Mouse (Mus musculus) erythroblast, adult 5-6 weeks (primary cell): ENCODE results near the gene Rnf157. TPM values are rescaled to one million over a fixed set of nuclear protein-coding genes. Genes with fewer than 3 reads are reported as not detected.

ENCODE experiments used
- ATAC-seq: replicated peaks from 2 replicates; pipeline ENCODE4 v1.8.0; 2016; ENCODE audit warnings: moderate number of reproducible peaks, mild to moderate bottlenecking, moderate TSS enrichment, inconsistent platforms; ENCODE audit not compliant: poor library complexity, low FRiP score, severe bottlenecking
- total RNA-seq, 2 experiments: library from RNA; stranded (forward) in 1 of 2; stranded (reverse) in 1 of 2; fragments of 150-400 nt in 1 of 2; fragments of 200-764, 138-1000 nt in 1 of 2; gene quantifications; 2 replicates each; pipeline versions ENCODE4 v1.2.3 to v1.2.4; 2015 to 2017; ENCODE audit warnings: low replicate concordance in 2 of 2

Rnf157 gene
- total RNA-seq, 2 experiments from 2014 or later: 1.7 to 2.0 TPM

DNA sequence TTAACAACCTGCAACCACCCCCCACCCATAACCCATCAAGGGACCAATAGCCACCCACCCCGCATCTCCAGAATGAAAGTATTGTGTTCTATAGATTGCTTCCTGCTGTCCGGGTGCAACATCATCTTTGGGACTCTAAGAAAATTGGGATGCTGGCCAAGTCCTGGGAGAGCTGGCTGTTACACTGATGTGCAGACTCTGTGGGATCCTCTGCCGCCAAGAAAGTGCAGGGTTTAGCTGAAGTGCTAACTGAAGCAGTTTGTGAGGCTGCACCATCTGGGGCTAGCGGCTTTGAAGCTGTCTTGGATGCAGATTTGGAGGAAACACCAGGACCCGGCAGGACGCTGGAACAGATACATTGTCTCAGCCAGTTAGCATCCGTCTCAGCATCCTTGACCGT is 101.7 kb downstream of the Rnf157 start:
- ATAC-seq: no peak

DNA sequence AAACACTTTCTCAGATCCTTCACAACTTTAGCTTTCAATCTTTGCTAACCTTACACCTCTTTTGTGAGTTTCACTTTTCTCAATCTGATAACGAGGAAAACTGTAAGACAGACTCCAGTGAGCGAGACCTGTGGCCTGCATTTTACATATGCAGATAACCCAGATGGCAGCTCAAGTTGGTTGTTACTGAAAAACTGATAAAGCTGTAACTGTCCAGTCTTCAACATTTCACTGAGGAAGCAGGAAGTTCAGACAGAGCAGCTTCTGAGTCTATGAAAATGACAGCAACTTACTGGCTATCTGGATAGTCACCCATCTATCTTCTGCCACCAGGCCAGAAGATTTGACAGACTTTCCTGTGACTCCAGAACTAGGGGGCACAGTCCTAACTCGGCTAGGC is 103.2 kb downstream of the Rnf157 start:
- no peak for ATAC-seq

DNA sequence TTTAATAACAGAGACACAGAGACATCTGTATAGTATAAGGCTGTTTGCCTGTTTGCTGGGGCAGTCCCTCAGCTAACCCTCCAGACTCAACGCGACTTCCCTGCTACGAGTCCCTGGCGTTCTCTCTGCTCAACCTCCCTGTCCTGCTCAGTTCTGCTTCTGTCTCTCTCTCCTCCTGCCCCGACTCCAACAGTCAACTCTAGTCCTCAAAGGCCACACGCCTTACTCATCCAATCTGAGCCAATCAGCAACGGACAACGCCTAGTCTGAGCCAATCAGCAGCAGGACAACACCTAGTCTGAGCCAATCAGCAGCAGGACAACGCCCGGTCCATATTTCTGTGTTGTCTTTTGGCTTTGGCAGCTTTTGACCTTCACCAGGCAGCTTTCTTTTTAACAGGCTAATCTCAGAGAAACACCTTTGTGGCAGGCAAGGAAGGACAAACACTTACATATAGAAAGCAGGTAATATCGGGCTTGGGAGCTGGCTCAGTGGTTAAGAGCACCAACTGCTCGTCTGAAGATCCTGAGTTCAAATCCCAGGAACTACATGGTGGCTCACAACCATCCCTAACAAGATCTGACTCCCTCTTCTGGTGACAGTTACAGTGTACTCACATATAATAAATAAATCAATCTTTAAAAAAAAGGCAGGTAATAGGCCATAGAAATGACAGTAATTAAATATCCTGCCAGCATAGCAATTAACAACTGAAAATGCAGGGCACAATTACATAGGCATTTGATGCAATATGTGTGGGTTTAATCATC is 104.9 kb downstream of the Rnf157 start:
- peak; percentile 83 for ATAC-seq

DNA sequence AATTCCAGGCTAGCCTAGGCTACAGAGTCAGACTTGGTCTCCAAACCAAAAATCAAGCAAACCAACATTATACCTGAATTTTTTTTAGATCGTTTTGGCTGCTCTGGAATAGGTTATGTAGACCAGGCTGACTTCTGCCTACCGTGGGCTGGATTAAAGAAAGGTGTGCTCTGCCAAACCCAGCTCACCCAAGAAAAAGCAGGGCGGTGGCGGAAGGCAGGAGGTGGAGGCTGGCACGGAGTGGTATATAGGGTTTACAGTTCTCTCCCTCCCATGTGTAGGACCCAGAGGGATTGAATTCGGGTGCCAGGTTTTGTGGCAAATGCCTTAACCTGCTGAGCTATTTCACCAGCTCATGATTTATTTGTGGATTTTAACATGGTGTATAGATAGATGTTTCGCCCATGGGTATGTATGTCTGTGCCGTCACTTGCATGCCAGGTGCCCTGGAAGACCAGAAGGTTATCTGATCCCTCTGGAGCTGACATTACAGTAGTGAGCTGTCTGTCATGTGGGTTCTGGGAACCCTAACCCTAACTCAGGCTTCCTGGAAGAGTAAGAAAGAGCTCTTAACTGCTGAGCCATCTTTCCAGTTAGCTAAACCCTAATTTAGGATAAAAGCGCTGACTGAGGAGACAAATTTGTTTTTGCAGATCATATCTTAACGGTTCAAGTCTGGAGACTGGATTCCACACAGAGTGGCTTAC is 105.7 kb downstream of the Rnf157 start, which contains the start of gene Exoc7:
Gene Exoc7 (minus strand): TSS at position 215 of the 707 bp plus-strand sequence.
- ATAC-seq: 0 out of 2 replicates have a peak, but pooled peaks have one; percentile 1

DNA sequence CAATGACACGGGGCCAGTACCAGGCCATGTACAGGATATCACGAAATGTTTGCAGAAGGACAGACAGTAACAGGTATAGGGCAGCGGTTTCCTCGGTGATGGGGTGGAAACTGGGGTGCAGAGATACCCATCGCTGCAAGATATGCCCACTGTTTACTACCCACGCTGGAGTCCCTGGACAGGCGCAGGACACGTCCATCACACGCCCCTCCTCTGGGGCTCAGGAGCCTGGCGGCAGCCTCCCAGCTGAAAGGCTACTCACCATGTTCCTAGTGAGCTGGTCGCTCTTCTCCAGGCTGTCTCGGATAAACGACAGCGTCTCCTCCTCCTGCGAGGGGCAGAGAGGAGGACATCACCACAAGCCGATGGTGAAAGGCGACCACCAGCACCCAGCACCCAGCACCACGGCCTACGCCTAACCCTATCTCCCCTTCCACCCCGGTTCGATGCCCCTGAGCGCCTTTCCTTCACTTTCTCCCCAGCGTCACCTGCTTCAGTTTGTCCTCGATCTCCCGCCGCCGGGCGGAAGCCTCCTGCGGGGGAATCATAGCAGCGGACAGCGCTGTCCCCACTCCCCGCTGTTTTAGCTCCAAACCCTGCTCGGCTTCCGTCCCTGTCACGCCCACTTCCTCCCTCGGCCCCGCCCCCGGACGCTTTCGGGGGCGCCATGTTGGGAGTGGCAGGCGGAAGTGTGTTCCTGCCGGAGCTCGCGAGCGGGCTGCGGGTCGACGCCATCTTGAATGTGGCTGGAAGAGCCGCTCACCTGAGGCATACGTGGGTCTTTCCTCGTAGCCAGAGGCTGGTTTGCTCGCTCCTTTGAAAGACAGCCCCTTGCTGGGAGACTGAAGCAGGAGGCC is 106.5 kb downstream of the Rnf157 start:
- peak; percentile 92 for ATAC-seq

DNA sequence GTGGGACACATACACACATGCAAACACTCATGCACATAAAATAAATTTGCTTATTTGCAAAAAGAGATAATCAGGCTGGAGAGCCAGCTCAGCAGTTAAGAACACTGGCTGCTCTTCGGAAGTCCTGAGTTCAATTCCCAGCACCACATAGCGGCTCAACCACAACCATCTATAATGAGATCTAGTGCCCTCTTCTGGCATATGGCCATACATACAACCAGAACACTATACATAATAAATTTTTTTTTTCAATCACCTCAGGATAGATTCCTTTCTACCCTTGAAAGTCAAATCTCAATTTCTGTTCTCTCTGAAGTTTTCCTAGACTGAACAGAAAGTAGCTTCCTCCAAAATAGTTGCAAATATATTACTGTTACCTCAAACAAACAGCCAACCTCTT is 107.4 kb downstream of the Rnf157 start:
- no peak for ATAC-seq

DNA sequence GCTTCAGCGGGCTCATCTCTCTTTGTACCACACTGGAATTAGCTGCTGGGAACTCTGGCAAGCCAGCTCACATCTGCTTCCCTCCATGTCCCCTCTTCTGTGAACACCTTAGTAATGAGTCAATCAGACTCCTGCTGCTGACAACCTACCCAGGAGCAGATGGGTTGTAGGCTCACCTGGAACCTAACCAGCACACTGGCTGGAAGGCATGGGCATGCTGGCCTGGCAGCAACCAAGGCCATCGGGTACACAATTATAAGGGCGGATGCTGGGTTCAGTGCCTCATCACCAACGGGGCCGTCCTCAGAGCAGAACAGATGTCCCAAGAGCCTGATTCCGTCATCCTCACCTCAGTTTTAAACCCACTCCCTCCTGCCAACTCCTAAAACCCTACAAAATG is 114.2 kb downstream of the Rnf157 start:
- ATAC-seq: no peak

DNA sequence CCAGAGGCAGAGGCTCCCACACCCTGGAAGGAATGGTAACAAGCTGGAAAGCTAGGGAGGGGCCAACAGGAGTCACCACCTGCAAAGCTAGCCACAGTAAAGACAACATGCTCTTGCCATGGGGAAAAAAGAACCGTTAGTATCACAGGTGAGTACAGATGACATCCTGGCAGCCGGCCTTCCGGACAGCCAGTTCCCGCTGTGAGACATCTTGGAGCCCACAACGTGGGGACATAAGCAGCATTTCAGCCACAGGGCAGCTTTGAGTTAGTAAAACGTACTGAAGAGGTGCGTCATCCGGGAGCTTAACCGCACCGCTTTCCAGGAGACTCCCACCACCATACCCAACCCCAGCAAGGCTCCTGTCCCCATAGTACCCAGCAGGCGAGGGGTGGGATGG is 114.6 kb downstream of the Rnf157 start:
- no peak for ATAC-seq

DNA sequence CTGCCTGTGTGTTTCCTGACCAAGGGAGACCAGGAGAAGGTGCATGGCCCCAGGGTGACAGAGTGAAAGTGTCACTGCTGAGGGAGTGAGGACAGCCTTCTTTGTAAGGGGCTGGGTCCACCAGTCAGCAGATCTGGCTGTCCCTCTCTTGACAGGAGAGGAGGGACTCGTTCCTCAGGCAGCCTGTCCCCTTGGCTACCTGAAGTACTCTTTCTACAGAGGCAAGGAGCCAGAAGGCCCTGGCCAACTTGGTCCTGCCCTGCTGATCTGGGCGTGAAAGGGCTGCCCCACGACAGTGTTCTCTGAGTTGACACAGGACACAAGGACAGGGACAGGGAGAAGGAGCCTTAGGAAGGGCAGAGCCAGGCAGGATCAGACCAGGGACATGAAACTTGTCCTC is 115.8 kb downstream of the Rnf157 start:
- ATAC-seq: no peak

DNA sequence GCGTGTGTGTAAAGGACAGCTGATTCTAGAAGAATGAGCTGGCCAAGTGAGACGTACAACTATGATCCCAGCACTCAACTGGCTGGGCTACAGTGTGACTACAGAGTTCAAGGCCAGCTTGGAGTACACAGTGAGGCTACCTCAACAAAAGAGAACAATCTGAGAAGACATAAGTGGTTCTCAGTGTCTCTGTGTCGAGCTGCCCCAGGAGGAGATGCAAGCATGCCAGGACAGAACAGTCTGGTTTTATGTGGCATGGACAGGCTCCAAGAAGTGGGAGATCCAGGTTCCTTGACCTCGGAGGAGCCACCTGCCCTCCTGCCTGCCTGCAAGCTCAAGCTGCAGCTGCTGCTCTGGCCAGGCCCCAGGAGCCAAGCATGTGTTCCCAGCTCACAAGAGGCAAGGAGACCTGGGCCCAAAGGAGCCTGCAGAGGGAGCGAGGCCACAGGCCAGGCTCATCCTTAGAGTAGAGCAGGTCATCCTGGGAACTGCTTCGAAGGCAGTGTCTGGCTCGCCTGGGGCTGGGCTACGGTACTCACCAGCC is 116.6 kb downstream of the Rnf157 start:
- no peak for ATAC-seq

DNA sequence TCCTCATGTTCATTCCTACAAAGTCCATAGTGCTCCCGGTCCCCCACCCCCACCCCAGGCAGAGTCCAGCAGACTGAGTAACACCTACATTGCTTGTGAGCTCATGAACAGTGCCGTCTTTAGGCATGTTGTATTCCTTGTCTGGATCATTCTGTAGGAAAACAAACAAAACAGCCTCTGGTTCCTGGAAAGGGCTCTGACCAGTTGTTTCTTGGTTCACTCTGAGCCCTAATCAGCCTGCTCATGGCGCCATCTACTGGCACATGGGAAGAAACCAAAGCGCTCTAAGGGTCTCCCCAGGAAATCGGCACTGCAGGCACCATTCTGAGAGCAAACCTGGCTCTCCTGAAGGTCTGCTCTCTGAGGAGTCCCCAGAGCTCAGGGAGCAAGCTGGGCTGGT is 118.5 kb downstream of the Rnf157 start:
- no peak; the same call in 1 of the 2 replicates for ATAC-seq

DNA sequence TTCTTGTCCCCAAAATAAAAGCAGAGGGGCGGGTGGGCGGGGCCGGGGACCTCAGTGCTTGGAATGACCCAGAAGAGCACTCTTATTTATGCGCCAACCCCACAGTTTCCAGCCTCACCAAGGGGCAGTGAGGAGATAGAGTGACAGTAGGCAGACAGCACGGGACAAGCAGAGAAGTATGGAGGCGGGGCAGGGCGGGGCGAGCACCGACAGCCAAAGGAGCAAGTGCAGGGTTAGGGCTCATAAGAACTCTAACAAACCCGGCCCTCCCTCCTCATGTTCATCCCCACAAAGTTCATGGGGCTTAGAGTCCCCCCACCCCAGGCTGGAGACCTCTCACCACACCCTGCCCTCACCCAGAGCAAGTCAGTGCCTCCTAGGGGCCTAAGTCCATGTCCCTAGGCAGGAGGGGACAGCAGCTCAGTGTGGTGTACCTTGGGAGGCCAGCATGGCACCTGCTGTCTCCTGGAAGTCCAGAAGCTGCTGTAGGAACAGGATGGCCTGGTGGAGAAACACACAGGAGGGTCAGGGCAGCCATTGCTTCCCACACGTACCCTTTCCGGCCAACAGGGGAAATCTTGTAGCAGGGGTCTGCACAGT is 119.2 kb downstream of the Rnf157 start:
- ATAC-seq: no peak

DNA sequence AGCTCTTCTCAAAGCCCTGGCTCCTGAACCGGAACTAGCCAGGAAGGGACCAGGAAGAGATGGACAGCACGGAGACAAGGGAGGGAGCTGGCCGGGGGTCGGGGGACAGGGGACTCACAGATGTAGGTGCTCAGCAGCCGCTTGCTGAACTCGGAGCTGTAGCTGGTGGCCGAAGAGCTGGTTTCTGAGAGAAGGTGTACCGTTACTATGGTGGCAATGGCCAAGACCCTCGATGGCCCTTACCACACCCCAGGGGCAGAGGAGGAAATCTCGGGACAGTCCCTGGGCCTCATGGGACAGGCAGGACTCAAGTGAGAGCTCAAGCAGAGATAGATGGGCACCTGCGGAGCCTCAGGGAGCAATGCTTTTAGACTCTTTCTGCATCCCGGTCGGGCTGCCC is 120.4 kb downstream of the Rnf157 start:
- no peak for ATAC-seq

DNA sequence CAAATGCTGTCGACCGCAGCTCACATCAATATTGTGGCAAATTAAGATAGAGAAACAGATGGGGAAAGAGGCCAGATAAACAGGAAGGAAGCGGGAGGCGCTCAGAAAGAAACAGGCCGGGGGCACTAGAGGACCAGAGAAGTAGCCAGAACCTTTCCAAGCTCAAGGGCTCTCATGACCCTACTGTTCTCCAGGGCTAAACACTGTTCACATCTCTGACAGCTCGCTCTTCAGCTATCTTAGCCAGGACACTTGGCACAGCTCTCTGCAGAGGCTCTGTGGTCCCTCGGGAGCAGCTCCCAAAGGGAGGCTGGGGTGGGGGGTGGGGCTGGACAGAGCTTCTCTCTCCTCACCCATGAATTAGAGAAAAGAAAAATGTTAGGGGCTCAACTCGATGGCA is 122.3 kb downstream of the Rnf157 start:
- ATAC-seq: no peak

DNA sequence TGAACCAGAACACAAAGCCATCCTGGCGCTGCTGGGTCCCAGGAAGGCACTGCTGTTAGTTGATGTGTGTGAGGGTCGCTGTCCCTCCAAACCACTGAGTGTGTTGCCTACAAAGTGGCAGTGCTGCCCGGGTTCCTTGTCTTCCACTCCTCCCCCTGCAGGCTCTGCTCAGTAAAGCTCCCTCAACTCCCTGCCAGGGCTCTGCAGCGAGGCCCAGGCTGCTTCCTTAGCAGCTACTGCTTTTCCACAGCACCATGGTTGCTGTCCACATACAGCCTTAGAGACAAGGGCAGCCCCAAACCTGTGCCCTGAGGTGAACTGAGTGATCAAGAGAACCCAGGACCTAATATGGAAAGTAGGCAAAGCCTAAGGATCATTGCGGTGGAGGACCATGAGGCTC is 125.5 kb downstream of the Rnf157 start:
- no peak for ATAC-seq

Other genes starting within 250 kb of the Rnf157 start
- 6.1 and 14.6 TPM in 2 replicates for gene Fbf1, start 244.9 kb downstream of the Rnf157 start, total RNA-seq (2015; ENCODE audit: low replicate concordance)
- 6.0 and 6.7 TPM in 2 replicates for gene Fbf1, start 244.9 kb downstream of the Rnf157 start, total RNA-seq (2017; ENCODE audit: low replicate concordance)
- 10.4 and 14.4 TPM in 2 replicates for gene Ten1, start 214.2 kb downstream of the Rnf157 start, total RNA-seq (2015; ENCODE audit: low replicate concordance)
- 2.7 and 6.4 TPM in 2 replicates for gene Ten1, start 214.2 kb downstream of the Rnf157 start, total RNA-seq (2017; ENCODE audit: low replicate concordance)
- gene Acox1, start 214.0 kb downstream of the Rnf157 start, total RNA-seq (2015; ENCODE audit: low replicate concordance): 8.3 and 8.6 TPM in 2 replicates
- 11.3 and 12.7 TPM in 2 replicates for gene Acox1, start 214.0 kb downstream of the Rnf157 start, total RNA-seq (2017; ENCODE audit: low replicate concordance)
- gene Evpl, start 175.0 kb downstream of the Rnf157 start, total RNA-seq (2015; ENCODE audit: low replicate concordance): not detected in 2 replicates
- 0.09 and 0.56 TPM in 2 replicates for gene Evpl, start 175.0 kb downstream of the Rnf157 start, total RNA-seq (2017; ENCODE audit: low replicate concordance)
- 7.5 and 11.7 TPM in 2 replicates for gene Srp68, start 138.8 kb downstream of the Rnf157 start, total RNA-seq (2015; ENCODE audit: low replicate concordance)
- 8.5 and 15.1 TPM in 2 replicates for gene Srp68, start 138.8 kb downstream of the Rnf157 start, total RNA-seq (2017; ENCODE audit: low replicate concordance)
- not detected in 2 replicates for gene Galr2, start 132.1 kb downstream of the Rnf157 start, total RNA-seq (2015; ENCODE audit: low replicate concordance)
- not detected in 2 replicates for gene Galr2, start 132.1 kb downstream of the Rnf157 start, total RNA-seq (2017; ENCODE audit: low replicate concordance)
- 12.1 and 34.6 TPM in 2 replicates for gene Exoc7, start 105.8 kb downstream of the Rnf157 start, total RNA-seq (2015; ENCODE audit: low replicate concordance)
- 7.8 and 14.1 TPM in 2 replicates for gene Exoc7, start 105.8 kb downstream of the Rnf157 start, total RNA-seq (2017; ENCODE audit: low replicate concordance)
- not detected in 2 replicates for gene Foxj1, start 77.6 kb downstream of the Rnf157 start, total RNA-seq (2015; ENCODE audit: low replicate concordance)
- gene Foxj1, start 77.6 kb downstream of the Rnf157 start, total RNA-seq (2017; ENCODE audit: low replicate concordance): not detected in 2 replicates
- 46.6 and 59.0 TPM in 2 replicates for gene Ubald2, start 21.1 kb upstream of the Rnf157 start, total RNA-seq (2015; ENCODE audit: low replicate concordance)
- 27.0 and 41.7 TPM in 2 replicates for gene Ubald2, start 21.1 kb upstream of the Rnf157 start, total RNA-seq (2017; ENCODE audit: low replicate concordance)
- gene Qrich2, start 53.2 kb upstream of the Rnf157 start, total RNA-seq (2015; ENCODE audit: low replicate concordance): not detected in 2 replicates
- 0.17 TPM in 1 of 2 replicates, not detected in the other for gene Qrich2, start 53.2 kb upstream of the Rnf157 start, total RNA-seq (2017; ENCODE audit: low replicate concordance)
- 9.8 and 11.1 TPM in 2 replicates for gene Prpsap1, start 81.2 kb upstream of the Rnf157 start, total RNA-seq (2015; ENCODE audit: low replicate concordance)
- 9.2 and 14.1 TPM in 2 replicates for gene Prpsap1, start 81.2 kb upstream of the Rnf157 start, total RNA-seq (2017; ENCODE audit: low replicate concordance)
- gene Sphk1, start 117.9 kb upstream of the Rnf157 start, total RNA-seq (2015; ENCODE audit: low replicate concordance): 14.2 and 15.9 TPM in 2 replicates
- 45.3 and 46.3 TPM in 2 replicates for gene Sphk1, start 117.9 kb upstream of the Rnf157 start, total RNA-seq (2017; ENCODE audit: low replicate concordance)
- gene Ube2o, start 168.4 kb upstream of the Rnf157 start, total RNA-seq (2015; ENCODE audit: low replicate concordance): 473 and 508 TPM in 2 replicates
- gene Ube2o, start 168.4 kb upstream of the Rnf157 start, total RNA-seq (2017; ENCODE audit: low replicate concordance): 800 and 935 TPM in 2 replicates
- gene Aanat, start 173.4 kb upstream of the Rnf157 start, total RNA-seq (2015; ENCODE audit: low replicate concordance): not detected in 2 replicates
- gene Aanat, start 173.4 kb upstream of the Rnf157 start, total RNA-seq (2017; ENCODE audit: low replicate concordance): not detected in 2 replicates
- gene Rhbdf2, start 214.0 kb upstream of the Rnf157 start, total RNA-seq (2015; ENCODE audit: low replicate concordance): 2.3 and 5.0 TPM in 2 replicates
- gene Rhbdf2, start 214.0 kb upstream of the Rnf157 start, total RNA-seq (2017; ENCODE audit: low replicate concordance): 2.8 and 3.2 TPM in 2 replicates
- gene Prcd, start 240.5 kb upstream of the Rnf157 start, total RNA-seq (2015; ENCODE audit: low replicate concordance): not detected in 2 replicates
- not detected in 2 replicates for gene Prcd, start 240.5 kb upstream of the Rnf157 start, total RNA-seq (2017; ENCODE audit: low replicate concordance)
- gene Cygb, start 241.3 kb upstream of the Rnf157 start, total RNA-seq (2015; ENCODE audit: low replicate concordance): not detected in 2 replicates
- gene Cygb, start 241.3 kb upstream of the Rnf157 start, total RNA-seq (2017; ENCODE audit: low replicate concordance): not detected in 2 replicates